Mouse (Mus musculus) brain, embryonic 14.5 days (tissue): ENCODE results near the gene Stat3.

ENCODE experiments used
- CTCF ChIP-seq: fragments of 200-500 bp; IDR thresholded peaks from 2 replicates; pipeline ENCODE4 v1.5.1; 2012; ENCODE audit warnings: inconsistent platforms, mild to moderate bottlenecking, moderate library complexity, borderline replicate concordance; ENCODE audit not compliant: insufficient read depth, insufficient read length; ENCODE audit errors: extremely low read depth
- POLR2A ChIP-seq: fragments of 200-500 bp; IDR thresholded peaks from 2 replicates; pipeline ENCODE4 v1.6.1; 2012; ENCODE audit warnings: mild to moderate bottlenecking, inconsistent platforms, borderline replicate concordance; ENCODE audit not compliant: poor library complexity, insufficient read depth, insufficient read length, severe bottlenecking; ENCODE audit errors: extremely low read depth

GRCm38 (mm10) chr11:100857960-100858359 is 81.4 kb downstream of the Stat3 start:
- no peak for TF ChIP-seq CTCF
- no peak for TF ChIP-seq POLR2A
